Mouse (Mus musculus) c-Kit-negative CD71-positive TER-119-positive erythroid progenitor cells, embryonic 14.5 days (primary cell): ENCODE results near the gene March6.

Experiments
- DNase-seq: peaks from one replicate; pipeline ENCODE4 v3.0.0-alpha.2; 2013; ENCODE audit warnings: low read depth, low spot score

Gene March6

GRCm38 (mm10) chr15:31542013-31542958 is 11.4 kb upstream of the March6 start:
- no peak for DNase-seq

GRCm38 (mm10) chr15:31540513-31540802 is 9.6 kb upstream of the March6 start:
- DNase-seq: no peak

DNA sequence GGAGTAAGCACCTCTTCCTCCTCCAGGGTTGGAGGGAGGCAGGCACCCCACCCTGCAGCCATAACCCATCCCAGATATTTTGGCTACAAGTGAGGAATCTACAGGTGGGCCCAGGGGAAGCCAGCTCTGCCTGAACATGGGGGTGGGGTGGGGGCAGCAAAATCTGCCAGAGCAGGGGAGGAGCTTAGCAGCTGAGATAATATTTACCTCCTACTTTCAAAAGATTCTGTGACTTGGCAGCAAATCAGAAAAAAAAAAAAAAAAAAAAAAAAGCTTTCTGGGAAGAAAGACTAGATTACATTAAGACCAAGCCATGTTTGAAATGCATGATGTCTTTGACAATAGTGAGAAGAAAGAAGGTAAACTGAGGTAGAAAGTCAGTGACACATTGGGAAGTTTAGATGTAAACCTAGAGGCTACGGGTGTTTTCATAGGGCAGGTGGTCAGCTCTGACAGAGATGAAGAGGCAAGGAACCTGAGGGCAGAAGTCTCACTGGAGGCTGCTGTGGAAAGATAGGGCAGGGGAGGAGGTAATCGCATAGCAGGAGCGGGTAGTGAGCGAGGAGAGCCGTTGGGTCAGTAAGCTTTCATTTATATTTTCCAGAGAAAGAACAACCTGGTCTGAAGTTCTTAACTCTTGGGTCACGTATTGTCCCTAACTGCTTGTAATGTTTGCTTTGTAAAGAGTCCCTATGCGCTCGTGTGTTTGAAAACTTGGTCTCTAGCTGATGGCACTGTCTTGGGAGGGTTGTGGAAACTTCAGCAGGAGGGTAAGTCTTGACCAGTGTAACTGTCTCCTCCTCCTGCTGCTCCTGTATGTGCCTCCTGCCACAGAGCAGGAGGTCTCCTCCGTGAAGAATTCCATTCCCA is 9.0 kb upstream of the March6 start:
- DNase-seq: no peak

DNA sequence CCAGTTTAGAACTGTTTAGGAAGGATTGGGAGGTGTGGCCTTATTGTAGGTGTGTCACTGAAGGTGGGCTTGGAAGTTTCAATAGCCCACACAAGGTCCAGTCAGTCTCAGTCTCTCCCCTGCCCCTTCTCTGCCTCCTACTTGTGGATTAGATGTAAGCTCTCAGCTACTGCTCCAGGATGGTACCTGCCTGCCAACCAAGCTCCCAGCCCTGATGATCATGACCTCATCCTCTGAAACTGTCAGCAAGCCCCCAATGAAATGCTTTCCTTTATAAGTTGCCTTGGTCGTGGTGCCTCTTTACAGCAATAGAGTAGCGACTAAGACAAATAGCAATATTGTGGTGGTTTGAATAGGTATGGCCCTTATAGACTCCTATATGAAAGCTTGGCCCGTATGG is 7.5 kb upstream of the March6 start:
- no peak for DNase-seq

- DNase-seq: no peak
Measured at GRCm38 (mm10) chr15:31537706-31538105, 6.9 kb upstream of the March6 start.

DNA sequence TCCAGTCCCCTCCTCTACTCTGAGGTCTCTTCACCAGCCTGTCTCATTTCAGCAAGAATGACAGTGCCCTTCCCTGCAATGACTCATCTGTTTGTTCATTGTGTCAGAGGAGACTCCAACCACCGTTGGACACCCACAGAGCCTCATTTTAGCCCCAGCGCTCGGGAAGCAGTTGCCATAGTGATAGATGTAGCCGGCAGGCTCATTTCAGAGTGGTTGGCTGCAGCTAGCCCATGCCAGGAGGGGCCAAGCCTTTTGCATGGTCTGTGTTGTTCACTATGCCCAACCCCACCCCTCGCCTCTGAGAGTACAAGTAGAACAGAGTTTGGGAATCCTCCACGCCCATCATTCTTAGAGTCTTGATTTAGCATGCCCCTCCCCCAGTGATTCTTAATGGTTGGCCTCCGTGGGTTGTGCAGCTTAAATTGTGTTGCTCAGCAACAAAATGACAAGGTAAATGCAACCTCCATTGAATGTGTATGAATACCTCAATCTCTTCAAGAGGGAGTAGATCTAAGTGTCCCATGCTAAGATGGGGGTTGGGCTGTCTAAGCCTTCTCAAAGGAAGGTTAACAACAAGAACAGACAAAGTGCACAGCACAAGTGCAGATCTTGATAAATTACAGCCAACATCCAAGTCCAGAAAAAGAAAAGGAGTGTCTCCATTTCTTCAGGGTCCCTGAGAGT is 5.3 kb upstream of the March6 start:
- no peak for DNase-seq

DNA sequence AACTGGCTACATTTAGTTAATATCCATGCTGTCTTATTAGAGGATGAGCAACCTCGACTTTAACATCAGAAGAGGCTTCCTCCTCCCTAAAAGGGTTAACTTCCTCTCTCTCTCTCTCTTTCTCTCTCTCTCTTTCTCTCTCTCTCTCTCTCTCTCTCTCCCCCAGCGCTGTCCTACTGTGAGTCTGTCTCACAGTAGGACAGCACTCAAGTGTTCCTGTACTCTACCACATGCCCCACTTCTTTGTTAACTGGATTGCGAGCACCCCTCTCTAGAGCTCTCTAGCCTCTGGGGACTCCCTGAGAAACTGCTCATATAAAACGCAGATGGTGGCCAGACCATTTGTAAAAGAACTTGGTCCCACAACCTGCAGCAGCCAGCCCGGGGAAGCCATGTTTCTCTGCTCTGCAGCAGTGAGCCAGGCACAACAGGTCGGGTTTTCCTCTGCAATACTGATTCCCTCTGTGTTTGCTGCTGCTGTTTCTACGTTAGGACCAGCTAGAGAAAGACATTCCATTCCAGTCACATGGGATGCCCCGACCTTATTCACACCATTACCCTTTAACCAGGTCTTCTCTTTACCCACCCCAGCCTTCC is 4.5 kb upstream of the March6 start:
- no peak for DNase-seq

DNA sequence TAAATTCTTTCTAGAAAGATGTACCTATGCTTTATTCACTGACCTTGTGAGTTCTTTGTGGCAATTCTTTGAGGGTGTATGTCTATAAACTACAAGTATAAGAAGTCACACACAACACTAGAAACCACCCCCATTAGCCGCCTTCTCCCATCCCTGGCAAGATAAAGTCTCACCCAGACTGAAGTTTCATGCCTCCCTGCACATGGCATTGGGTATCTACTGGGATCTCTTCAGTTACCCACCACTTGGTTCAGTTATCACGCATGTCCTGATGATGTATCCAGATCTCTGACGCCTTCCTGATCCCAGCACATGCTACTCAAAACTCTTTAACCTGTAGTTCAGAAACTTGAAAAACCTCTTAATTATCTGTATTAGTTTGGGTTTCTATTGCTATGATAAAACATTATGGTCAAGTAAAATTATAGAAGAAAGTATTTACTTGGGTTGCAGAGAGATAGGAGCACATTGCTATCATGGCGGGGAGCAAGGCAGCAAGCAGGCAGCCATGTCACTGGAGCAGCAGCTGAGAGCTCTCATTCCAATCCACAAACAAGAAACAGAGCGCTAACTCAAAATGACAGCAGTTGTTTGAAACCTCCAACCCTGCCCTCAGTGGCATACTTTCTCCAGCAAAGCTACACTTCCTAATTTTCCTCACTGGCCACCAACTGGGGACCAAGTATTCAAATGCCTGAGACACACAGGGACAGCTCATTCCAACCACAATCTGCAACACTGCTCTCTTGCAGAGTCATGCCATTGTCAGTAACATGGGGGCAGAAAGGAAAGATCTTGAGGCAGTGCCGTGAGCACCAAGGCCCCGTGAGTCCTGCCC is 3.8 kb upstream of the March6 start:
- no peak for DNase-seq

DNA sequence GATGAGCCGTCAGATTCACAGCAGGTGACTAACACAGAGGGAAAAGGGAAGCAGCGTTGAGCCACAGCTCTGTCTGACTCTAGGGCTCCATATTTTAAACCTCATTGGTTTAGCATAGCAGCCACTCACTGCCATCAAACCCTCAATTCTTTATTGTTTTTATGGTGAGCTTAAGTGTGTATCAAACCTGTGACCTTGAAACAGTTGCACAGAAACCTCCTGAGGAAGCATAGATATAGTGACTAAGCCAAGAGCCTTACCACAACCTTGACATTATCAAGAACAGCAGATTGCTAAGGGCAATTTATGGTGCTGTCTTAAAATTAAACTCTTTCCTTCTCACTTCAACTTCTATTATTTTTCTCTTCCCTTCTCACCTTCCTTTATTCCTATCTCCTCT is 2.7 kb upstream of the March6 start:
- DNase-seq: no peak

GRCm38 (mm10) chr15:31532331-31533021 is 1.6 kb upstream of the March6 start:
- no peak for DNase-seq

DNA sequence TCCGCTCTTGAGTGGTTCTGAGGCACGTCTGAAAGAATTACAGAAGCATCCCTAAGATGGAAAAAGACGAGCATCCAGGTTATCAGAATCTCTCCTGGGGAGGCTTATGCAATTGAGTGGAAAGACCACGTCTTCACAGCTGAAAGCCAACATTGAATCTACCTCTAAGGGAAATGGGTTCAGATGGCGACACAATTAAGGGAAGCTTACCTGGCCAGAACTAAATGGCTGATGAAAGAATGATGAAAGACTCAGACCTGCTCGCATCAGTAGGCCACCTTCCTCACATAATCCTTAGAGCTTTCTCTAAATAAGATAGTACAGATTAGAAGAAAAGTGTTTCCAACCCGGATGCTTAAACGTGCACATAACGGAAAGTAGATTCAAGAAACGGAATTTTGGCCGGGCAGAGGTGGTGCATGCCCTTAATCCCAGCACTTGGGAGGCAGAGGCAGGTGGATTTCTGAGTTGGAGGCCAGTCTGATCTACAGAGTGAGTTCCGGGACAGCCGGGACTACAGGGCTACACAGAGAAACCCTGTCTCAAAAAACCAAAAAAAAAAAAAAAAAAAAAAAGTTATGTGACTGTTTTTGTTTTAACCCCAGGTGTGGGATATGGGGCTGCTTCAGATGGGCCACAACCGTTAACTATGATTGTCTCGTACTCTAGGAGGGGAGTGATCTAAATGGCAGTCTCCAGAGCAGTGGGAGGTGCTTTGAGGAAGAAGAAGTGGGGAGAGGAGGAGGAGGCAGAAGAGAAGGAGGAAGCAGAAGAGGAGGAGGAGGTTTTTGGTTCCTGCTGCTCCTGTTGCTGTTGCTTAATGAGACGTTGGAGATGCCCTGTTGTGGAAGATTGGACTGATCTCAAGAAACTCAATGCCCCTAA is 835 bp upstream of the March6 start:
- peak; percentile 39 for DNase-seq

- DNase-seq: no peak
Measured at GRCm38 (mm10) chr15:31529811-31530658, 818 bp downstream of the March6 start.

DNA sequence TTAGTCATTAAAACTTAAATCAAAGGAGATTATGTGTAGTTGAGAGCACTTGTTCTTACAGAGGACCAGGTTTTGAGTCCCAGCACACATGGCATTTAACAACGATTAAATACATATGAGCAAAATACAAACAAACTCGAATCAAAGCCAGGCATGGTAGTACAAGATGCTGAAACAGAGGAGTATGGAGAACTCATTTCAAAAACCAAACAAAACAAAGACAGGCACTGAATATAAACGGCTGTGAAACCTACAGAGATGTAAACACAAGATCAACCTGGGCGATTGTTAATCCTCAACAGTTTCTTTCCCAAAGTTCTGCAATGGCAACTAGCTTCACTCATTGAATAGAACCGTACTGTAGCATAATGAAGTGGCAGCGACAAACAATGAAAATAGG is 1.8 kb downstream of the March6 start:
- DNase-seq: no peak

- DNase-seq: no peak
Measured at GRCm38 (mm10) chr15:31528477-31528876, 2.4 kb downstream of the March6 start.

DNA sequence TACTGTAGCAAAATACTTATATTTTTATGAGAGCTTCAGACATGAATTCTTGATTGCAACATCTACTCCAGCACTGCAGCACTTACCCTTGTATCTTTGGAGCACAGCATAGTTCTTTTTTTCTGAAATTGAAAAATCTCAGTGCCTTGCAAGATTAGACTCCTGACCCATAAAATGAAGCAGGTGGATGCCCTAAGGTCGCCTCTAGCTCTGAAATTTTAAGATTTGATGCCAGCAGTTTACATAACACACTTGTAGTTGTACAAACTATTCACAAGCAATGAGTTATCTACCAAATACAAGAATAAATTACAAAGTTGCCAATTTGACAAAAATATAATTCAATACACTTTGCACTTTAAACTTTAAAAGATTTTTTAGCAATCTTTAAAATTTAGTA is 4.4 kb downstream of the March6 start:
- no peak for DNase-seq

GRCm38 (mm10) chr15:31519000-31519399 is 11.9 kb downstream of the March6 start:
- no peak for DNase-seq

DNA sequence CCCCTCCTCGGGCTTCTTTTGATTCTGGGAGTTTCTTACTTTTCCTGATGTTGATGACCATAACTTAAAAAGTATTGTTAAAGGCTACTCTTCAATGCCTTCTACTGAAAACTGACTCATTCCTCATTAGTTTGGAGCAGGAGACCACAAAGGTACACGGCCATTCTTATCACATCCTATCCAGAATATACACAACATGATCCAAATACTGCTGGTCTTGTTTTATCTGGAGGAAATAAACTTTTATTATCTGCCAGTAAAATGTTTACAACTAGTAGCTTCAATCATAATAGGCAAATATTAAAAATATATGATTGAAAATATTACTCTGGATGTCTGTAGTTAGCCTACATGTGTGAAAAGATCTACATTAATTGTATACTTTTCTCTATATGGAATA is 12.5 kb downstream of the March6 start:
- DNase-seq: no peak

- no peak for DNase-seq
Measured at GRCm38 (mm10) chr15:31517186-31517585, 13.7 kb downstream of the March6 start.
